8 mouse cellular contexts compared by ENCODE assay signal in genomic region chr2:76406937-76407441, GRCm38 (mm10). TPM values are rescaled to one million over a fixed set of nuclear protein-coding genes. Genes with fewer than 3 reads are reported as not detected.
DNase-seq lines count a peak whose midpoint lies in the region; ATAC-seq lines count a peak whose summit lies in the region.

No protein-coding gene starts in this region.

- H3K9me3 ChIP-seq in erythroblast, embryonic 14.5 days (ENCODE audit: control insufficient read depth, low read length) = peaks cover 7% of the 10 kb centered on the region; the same call in 1 of the 2 replicates

- no peak for ATAC-seq in erythroblast, adult 5-6 weeks (replicated peaks; ENCODE audit: low FRiP score, poor library complexity, severe bottlenecking)
- peak; percentile 42 for ATAC-seq in inflammation-experienced regulatory T-cells, adult 6 months
- peak; percentile 56 for ATAC-seq in megakaryocyte progenitor cell, adult 5-6 weeks (replicated peaks; ENCODE audit: poor library complexity)

- H3K27me3 ChIP-seq in erythroblast, embryonic 14.5 days (ENCODE audit: control insufficient read depth) = peaks cover 78% of the 10 kb centered on the region

- H3K36me3 ChIP-seq in erythroblast, embryonic 14.5 days (ENCODE audit: control insufficient read depth) = no peaks in the 10 kb centered on the region

- H3K4me1 ChIP-seq in erythroblast, embryonic 14.5 days (ENCODE audit: control insufficient read depth) = no peaks in the 10 kb centered on the region; the same call in 1 of the 2 replicates

- H3K4me3 ChIP-seq in erythroblast, embryonic 14.5 days (replicated peaks) = peak overlapping the region; percentile 54

- peak; percentile 81 for DNase-seq in embryo, embryonic 10 days (ENCODE audit: low spot score)
- peak; percentile 73 for DNase-seq in gastrocnemius, postnatal 25 days
- DNase-seq in left cerebral cortex, adult 8-10 months (ENCODE audit: low spot score in 2 of 2) = peak; percentile 62 to 63
- DNase-seq in right cerebral cortex, postnatal 36 days (ENCODE audit: low spot score in 2 of 2) = peak; percentile 56 to 64

RNA-seq across cellular contexts. Expression of gene Osbpl6, which starts 0.7 kb away (rescaled TPM):
- not detected in 2 replicates for polyA plus RNA-seq in erythroblast, embryonic 14.5 days (2012)
- not detected in 2 replicates for total RNA-seq in erythroblast, adult 5-6 weeks (2015; ENCODE audit: low replicate concordance)
- 0.14 TPM in 1 of 2 replicates, not detected in the other for total RNA-seq in erythroblast, adult 5-6 weeks (2017; ENCODE audit: low replicate concordance)
- 10 to 100 TPM; 31.9 to 35.8 TPM for total RNA-seq in gastrocnemius, postnatal 25 days (2021)
- polyA plus RNA-seq in inflammation-experienced regulatory T-cells, adult 6 months (2017; shearing (Covaris generic)) = under 1 TPM in 1 of 3 experiments, not detected in 2; 0.09 TPM
- total RNA-seq in left cerebral cortex, adult 8-10 months (2022) = 10 to 100 TPM; 42.5 to 46.5 (median 44.2) TPM
- total RNA-seq in megakaryocyte progenitor cell, adult 5-6 weeks (2015) = 0.05 TPM in 1 of 2 replicates, not detected in the other
- not detected in 2 replicates for total RNA-seq in megakaryocyte progenitor cell, adult 5-6 weeks (2017)

RNA-seq across cellular contexts. Expression of gene Rbm45, which starts 37.2 kb away (rescaled TPM):
- 0.71 and 1.0 TPM in 2 replicates for polyA plus RNA-seq in erythroblast, embryonic 14.5 days (2012)
- 1.3 and 4.4 TPM in 2 replicates for total RNA-seq in erythroblast, adult 5-6 weeks (2015; ENCODE audit: low replicate concordance)
- total RNA-seq in erythroblast, adult 5-6 weeks (2017; ENCODE audit: low replicate concordance) = 12.0 and 17.1 TPM in 2 replicates
- 10 to 100 TPM in 1 of 2 experiments, 1 to 10 TPM in 1; 9.9 to 11.5 TPM for total RNA-seq in gastrocnemius, postnatal 25 days (2021)
- 10 to 100 TPM in 2 of 3 experiments, 1 to 10 TPM in 1; 5.3 to 16.1 (median 15.3) TPM for polyA plus RNA-seq in inflammation-experienced regulatory T-cells, adult 6 months (2017; shearing (Covaris generic))
- 10 to 100 TPM; 31.7 to 37.4 (median 35.4) TPM for total RNA-seq in left cerebral cortex, adult 8-10 months (2022)
- 19.8 and 20.1 TPM in 2 replicates for total RNA-seq in megakaryocyte progenitor cell, adult 5-6 weeks (2015)
- total RNA-seq in megakaryocyte progenitor cell, adult 5-6 weeks (2017) = 43.7 and 52.9 TPM in 2 replicates

RNA-seq across cellular contexts. Expression of gene Cyct, which starts 46.7 kb away (rescaled TPM):
- polyA plus RNA-seq in erythroblast, embryonic 14.5 days (2012) = not detected in 2 replicates
- total RNA-seq in erythroblast, adult 5-6 weeks (2015; ENCODE audit: low replicate concordance) = not detected in 2 replicates
- not detected in 2 replicates for total RNA-seq in erythroblast, adult 5-6 weeks (2017; ENCODE audit: low replicate concordance)
- not detected for total RNA-seq in gastrocnemius, postnatal 25 days (2021)
- not detected for polyA plus RNA-seq in inflammation-experienced regulatory T-cells, adult 6 months (2017; shearing (Covaris generic))
- total RNA-seq in left cerebral cortex, adult 8-10 months (2022) = not detected
- total RNA-seq in megakaryocyte progenitor cell, adult 5-6 weeks (2015) = not detected in 2 replicates
- total RNA-seq in megakaryocyte progenitor cell, adult 5-6 weeks (2017) = not detected in 2 replicates

Comparison
In these comparisons a context has a peak if more than half of its experiments do, and no peak if none do; other contexts are left out.
1. RNA of gene Osbpl6, which starts 0.7 kb away (total RNA-seq): 42.5 to 46.5 TPM in left cerebral cortex, adult 8-10 months and 31.9 to 35.8 TPM in gastrocnemius, postnatal 25 days; 0.05 TPM in megakaryocyte progenitor cell, adult 5-6 weeks and 0.14 TPM in erythroblast, adult 5-6 weeks; every median in the first group is over 10 times any median in the second.
2. Peak in every context shown above with its lines, with median percentiles within 50 percentile points of each other: DNase-seq.